Mouse (Mus musculus) embryonic facial prominence, embryonic 12.5 days (tissue): Measurements from ENCODE around the gene Nhp2. TPM values are rescaled to one million over a fixed set of nuclear protein-coding genes. Genes with fewer than 3 reads are reported as not detected.
A peak's percentile ranks its signal among the peaks of the same experiment; 100 is the strongest.

ENCODE experiments used
- ATAC-seq: fragments of 200-750 bp; cut with Nextera tagmentation; 2 replicates; pipeline ENCODE4 v1.8.0; 2017; ENCODE audit not compliant: insufficient number of reproducible peaks, insufficient read depth, low FRiP score, low TSS enrichment
- H3K27ac ChIP-seq: fragments of 300-500 bp; sonication (generic); 2 replicates; pipeline ENCODE4 v1.5.1; 2016; ENCODE audit warnings: mild to moderate bottlenecking
- H3K27me3 ChIP-seq: fragments of 300-500 bp; sonication (generic); 2 replicates; pipeline ENCODE4 v1.6.1; 2016; ENCODE audit warnings: mild to moderate bottlenecking, moderate library complexity
- H3K36me3 ChIP-seq: fragments of 300-500 bp; sonication (generic); 2 replicates; pipeline ENCODE4 v1.6.1; 2016; ENCODE audit warnings: mild to moderate bottlenecking
- H3K4me1 ChIP-seq: fragments of 300-500 bp; sonication (generic); 2 replicates; pipeline ENCODE4 v1.6.1; 2016
- H3K4me2 ChIP-seq: fragments of 300-500 bp; sonication (generic); replicated peaks from 2 replicates; pipeline ENCODE4 v1.6.1; 2016; ENCODE audit warnings: mild to moderate bottlenecking, moderate library complexity
- H3K4me3 ChIP-seq: fragments of 300-500 bp; sonication (generic); 2 replicates; pipeline ENCODE4 v1.5.1; 2016; ENCODE audit warnings: mild to moderate bottlenecking
- H3K9ac ChIP-seq: fragments of 300-500 bp; sonication (generic); 2 replicates; pipeline ENCODE4 v1.6.1; 2016; ENCODE audit warnings: mild to moderate bottlenecking, moderate library complexity
- H3K9me3 ChIP-seq: fragments of 300-500 bp; sonication (generic); 2 replicates; pipeline ENCODE4 v1.6.1; 2016; ENCODE audit warnings: mild to moderate bottlenecking, moderate library complexity
- WGBS: fragments of 180-500 bp; shearing (Covaris S2); methylation state at CpG from one replicate; pipeline ENCODE4 v1.1.7; 2016; 5-methylcytosine and 5-hydroxymethylcytosine counted together
- polyA plus RNA-seq: library from polyadenylated mRNA; unstranded; fragments of >200 nt; fragmentation: Nextera tagmentation; extraction: Ambion mirVana; gene quantifications from 2 replicates; pipeline ENCODE4 v1.2.1, GENCODE M21; 2016

Nhp2 gene
- polyA plus RNA-seq: 134 and 141 TPM in 2 replicates

- H3K27ac ChIP-seq: peak within 1 kb of the TSS; percentile 30; the same call in 1 of the 2 replicates
- peak within 1 kb of the TSS; percentile 82 for H3K4me2 ChIP-seq
- peaks cover 17% of the 10 kb centered on the region for H3K4me1 ChIP-seq
- H3K27me3 ChIP-seq: no peaks in the 10 kb centered on the region
- peaks cover 32% of the 10 kb centered on the region for H3K36me3 ChIP-seq
- H3K9me3 ChIP-seq: no peaks in the 10 kb centered on the region
- peak within 1 kb of the TSS; percentile 73 for H3K9ac ChIP-seq
- peak within 1 kb of the TSS; percentile 84 for H3K4me3 ChIP-seq
- under 1% methylated on average over 51 of the region's 51 CpGs for WGBS
- ATAC-seq: peak; percentile 89
Measured at GRCm38 (mm10) chr11:51619409-51620060, at the start of gene Nhp2. Nhp2 (plus strand) TSS chr11:51619735.

- Histone ChIP-seq H3K9ac (no peak overlapping the region), H3K36me3 (no peaks in the 10 kb centered on the region), H3K27me3 (no peaks in the 10 kb centered on the region), H3K9me3 (no peaks in the 10 kb centered on the region), H3K4me1 (no peaks in the 10 kb centered on the region), H3K4me2 (no peak overlapping the region), H3K27ac (no peak overlapping the region), H3K4me3 (no peak overlapping the region)
- ATAC-seq: no peak
- WGBS: 82% methylated on average over 4 of the region's 4 CpGs
Measured at GRCm38 (mm10) chr11:51576454-51576853, 43.1 kb upstream of the Nhp2 start.

- no peak for ATAC-seq
- Histone ChIP-seq H3K27me3 (no peaks in the 10 kb centered on the region), H3K9ac (no peak overlapping the region; the same call in 1 of the 2 replicates), H3K9me3 (no peaks in the 10 kb centered on the region), H3K4me3 (no peak overlapping the region), H3K4me1 (no peaks in the 10 kb centered on the region), H3K4me2 (no peak overlapping the region), H3K36me3 (no peaks in the 10 kb centered on the region), H3K27ac (no peak overlapping the region)
- WGBS: 81% methylated on average over 7 of the region's 7 CpGs
Measured at GRCm38 (mm10) chr11:51577587-51577986, 41.9 kb upstream of the Nhp2 start.

- Histone ChIP-seq H3K4me2 (no peak overlapping the region), H3K36me3 (no peaks in the 10 kb centered on the region), H3K4me3 (no peak overlapping the region), H3K9me3 (no peaks in the 10 kb centered on the region), H3K9ac (no peak overlapping the region), H3K27me3 (no peaks in the 10 kb centered on the region), H3K4me1 (peaks cover 3% of the 10 kb centered on the region; the same call in 1 of the 2 replicates), H3K27ac (no peak overlapping the region)
- 73% methylated on average over 4 of the region's 4 CpGs for WGBS
- no peak for ATAC-seq
Measured at GRCm38 (mm10) chr11:51579024-51579423, 40.5 kb upstream of the Nhp2 start.

- no peak overlapping the region for H3K27ac ChIP-seq
- H3K27me3 ChIP-seq: no peaks in the 10 kb centered on the region
- peaks cover 20% of the 10 kb centered on the region for H3K36me3 ChIP-seq
- ATAC-seq: no peak
- 16% methylated on average over 8 of the region's 8 CpGs for WGBS
- peaks cover 14% of the 10 kb centered on the region for H3K4me1 ChIP-seq
- H3K4me2 ChIP-seq: no peak overlapping the region
- no peak overlapping the region for H3K9ac ChIP-seq
- no peak overlapping the region for H3K4me3 ChIP-seq
- H3K9me3 ChIP-seq: no peaks in the 10 kb centered on the region
Measured at GRCm38 (mm10) chr11:51582713-51583112, 36.8 kb upstream of the Nhp2 start.

GRCm38 (mm10) chr11:51584057-51584430 is 35.5 kb upstream of the Nhp2 start:
- Histone ChIP-seq H3K4me3 (peak overlapping the region; percentile 60), H3K9ac (peak overlapping the region; percentile 83), H3K27ac (peak overlapping the region; percentile 94), H3K4me1 (peaks cover 14% of the 10 kb centered on the region), H3K4me2 (peak overlapping the region; percentile 82), H3K36me3 (peaks cover 33% of the 10 kb centered on the region), H3K27me3 (no peaks in the 10 kb centered on the region), H3K9me3 (no peaks in the 10 kb centered on the region)
- 12% methylated on average over 9 of the region's 9 CpGs for WGBS
- ATAC-seq: peak; percentile 17

- ATAC-seq: peak; percentile 85
- Histone ChIP-seq H3K27ac (peak within 1 kb of the TSS; percentile 94), H3K4me1 (peaks cover 14% of the 10 kb centered on the region), H3K4me2 (peak within 1 kb of the TSS; percentile 82), H3K27me3 (no peaks in the 10 kb centered on the region), H3K4me3 (peak within 1 kb of the TSS; percentile 60), H3K9me3 (no peaks in the 10 kb centered on the region), H3K9ac (peak within 1 kb of the TSS; percentile 83), H3K36me3 (peaks cover 39% of the 10 kb centered on the region)
- WGBS: 0% methylated on average over 59 of the region's 59 CpGs
Measured at GRCm38 (mm10) chr11:51584431-51585248, 34.9 kb upstream of the Nhp2 start, which contains the start of gene Phykpl. Phykpl (plus strand) TSS chr11:51584757.

- peak overlapping the region; percentile 82 for H3K4me2 ChIP-seq
- H3K27ac ChIP-seq: peak overlapping the region; percentile 94
- H3K4me3 ChIP-seq: peak overlapping the region; percentile 60
- peaks cover 14% of the 10 kb centered on the region for H3K4me1 ChIP-seq
- peak; percentile 13; the same call in 1 of the 2 replicates for ATAC-seq
- H3K9ac ChIP-seq: peak overlapping the region; percentile 83
- no peaks in the 10 kb centered on the region for H3K9me3 ChIP-seq
- 64% methylated on average over 8 of the region's 8 CpGs for WGBS
- no peaks in the 10 kb centered on the region for H3K27me3 ChIP-seq
- H3K36me3 ChIP-seq: peaks cover 50% of the 10 kb centered on the region
Measured at GRCm38 (mm10) chr11:51585608-51586252, 33.8 kb upstream of the Nhp2 start.

GRCm38 (mm10) chr11:51586411-51586810 is 33.1 kb upstream of the Nhp2 start:
- H3K9me3 ChIP-seq: no peaks in the 10 kb centered on the region
- H3K9ac ChIP-seq: no peak overlapping the region
- no peak for ATAC-seq
- H3K27ac ChIP-seq: no peak overlapping the region
- H3K4me3 ChIP-seq: no peak overlapping the region
- peaks cover 14% of the 10 kb centered on the region for H3K4me1 ChIP-seq
- H3K27me3 ChIP-seq: no peaks in the 10 kb centered on the region
- no peak overlapping the region for H3K4me2 ChIP-seq
- peaks cover 56% of the 10 kb centered on the region for H3K36me3 ChIP-seq
- 92% methylated on average over 13 of the region's 13 CpGs for WGBS

- Histone ChIP-seq H3K27ac (no peak overlapping the region), H3K4me3 (no peak overlapping the region), H3K9ac (no peak overlapping the region), H3K36me3 (peaks cover 63% of the 10 kb centered on the region), H3K9me3 (no peaks in the 10 kb centered on the region), H3K4me1 (peaks cover 14% of the 10 kb centered on the region), H3K4me2 (no peak overlapping the region), H3K27me3 (no peaks in the 10 kb centered on the region)
- no peak for ATAC-seq
- 90% methylated on average over 1 of the region's 1 CpGs for WGBS
Measured at GRCm38 (mm10) chr11:51587059-51587458, 32.5 kb upstream of the Nhp2 start.

- Histone ChIP-seq H3K27me3 (no peaks in the 10 kb centered on the region), H3K9me3 (no peaks in the 10 kb centered on the region), H3K4me1 (peaks cover 13% of the 10 kb centered on the region), H3K4me3 (no peak overlapping the region), H3K27ac (no peak overlapping the region), H3K9ac (no peak overlapping the region), H3K36me3 (peaks cover 81% of the 10 kb centered on the region), H3K4me2 (no peak overlapping the region)
- ATAC-seq: no peak
- WGBS: 96% methylated on average over 3 of the region's 3 CpGs
Measured at GRCm38 (mm10) chr11:51588833-51589232, 30.7 kb upstream of the Nhp2 start.
